Mouse (Mus musculus): ENCODE data around the gene Capn11. TPM values are rescaled to one million over a fixed set of nuclear protein-coding genes. Genes with fewer than 3 reads are reported as not detected.

The Capn11 gene
- polyA plus RNA-seq (2012; ENCODE audit: low replicate concordance), result not detected in 2 replicates

DNA sequence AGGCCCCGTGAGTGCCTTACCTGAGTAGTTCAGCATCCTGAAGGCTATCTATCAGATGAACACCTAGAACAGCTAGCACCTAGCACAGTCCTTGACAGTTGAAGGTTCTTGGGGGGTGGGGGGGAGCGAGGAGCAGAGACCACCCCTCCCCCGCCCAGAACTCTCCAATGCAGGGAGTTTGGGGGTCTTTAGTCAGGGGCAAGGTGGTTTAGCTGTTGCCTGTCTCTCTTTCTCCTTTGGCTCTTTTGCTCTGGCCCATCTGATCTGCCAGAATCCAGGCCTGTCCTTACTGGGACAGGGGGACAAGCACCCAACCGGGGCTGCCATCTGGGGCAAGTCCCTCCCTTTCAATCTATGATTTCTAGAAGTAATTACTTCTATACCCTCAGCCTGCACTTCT lies at the start of gene Capn11:
TSS of gene Capn11 (minus strand) at position 101 of the 400 bp plus-strand sequence.

DNA sequence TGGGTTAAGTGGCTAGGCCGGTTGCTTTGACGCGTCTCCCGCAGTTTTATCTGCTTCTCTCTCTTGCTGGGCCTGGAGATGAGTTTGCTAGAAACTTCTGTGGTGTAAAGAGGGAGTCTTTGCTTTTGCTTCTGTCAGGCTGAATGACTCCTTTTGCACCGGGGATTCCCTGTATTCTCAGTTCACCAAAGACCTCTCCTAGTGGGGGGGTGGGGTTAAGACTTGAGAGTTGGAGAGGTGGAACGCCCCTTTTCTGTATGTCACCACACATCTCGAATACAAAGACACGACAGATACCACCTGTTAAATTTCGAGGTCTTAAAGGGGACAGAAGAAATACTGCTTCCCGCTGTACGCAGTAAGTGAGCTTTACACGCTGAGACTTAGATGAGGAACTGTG lies 27.6 kb upstream of the Capn11 start, which contains the start of gene Tmem63b:
TSS of gene Tmem63b (minus strand) at position 190 of the 400 bp plus-strand sequence.

DNA sequence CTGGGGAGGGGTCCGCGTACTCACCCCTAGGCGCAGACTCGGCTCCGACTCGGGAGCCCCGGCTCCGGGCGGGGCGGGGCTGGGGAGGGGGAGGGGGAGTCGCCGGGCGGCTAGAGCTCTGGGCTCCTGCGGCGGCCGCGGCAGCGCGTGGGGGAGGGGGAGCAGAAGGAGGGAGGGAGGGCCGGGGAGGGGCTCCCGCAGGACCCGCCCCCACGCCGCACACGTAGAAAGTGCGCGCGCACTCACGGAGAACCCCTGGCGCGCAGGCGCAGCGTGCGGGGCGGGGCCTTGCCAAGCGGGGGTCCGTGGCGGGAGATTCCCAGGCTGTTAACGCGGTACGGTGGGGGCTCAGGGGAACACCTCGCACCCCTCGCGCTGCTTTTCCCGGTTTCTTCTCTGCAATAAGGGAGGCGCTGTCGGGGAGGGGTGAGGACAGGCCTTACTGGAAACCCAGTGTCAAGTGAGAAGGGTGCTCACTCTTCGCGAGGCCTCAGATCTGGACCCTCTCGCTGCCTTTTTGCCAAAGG lies 27.0 kb upstream of the Capn11 start, which contains the start of gene Mrpl14:
TSS of gene Mrpl14 (plus strand) at position 230 of the 527 bp plus-strand sequence.

DNA sequence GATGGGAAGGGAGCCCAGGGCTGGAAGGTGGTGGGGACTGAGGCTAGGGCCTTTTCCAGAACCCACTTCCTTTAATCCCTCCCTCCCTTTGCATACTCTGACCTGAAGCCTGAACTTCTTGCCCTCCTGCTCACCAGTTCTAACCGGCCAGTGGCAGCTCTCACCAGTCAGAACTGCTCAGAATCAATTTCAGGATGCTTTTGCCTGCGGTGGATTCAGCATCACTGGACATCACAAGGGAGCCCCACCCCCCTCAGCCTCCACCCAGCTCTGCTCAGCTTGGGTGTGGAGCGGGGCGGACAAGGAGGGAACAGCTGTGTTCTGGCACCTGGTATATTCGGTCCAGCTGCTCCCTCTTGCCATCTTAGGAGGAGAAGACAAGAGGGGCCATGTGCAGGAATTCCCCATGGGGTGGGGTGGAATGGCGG lies 57.2 kb downstream of the Capn11 start, which contains the start of gene Mymx:
TSS of gene Mymx (minus strand) at position 226 of the 428 bp plus-strand sequence.

DNA sequence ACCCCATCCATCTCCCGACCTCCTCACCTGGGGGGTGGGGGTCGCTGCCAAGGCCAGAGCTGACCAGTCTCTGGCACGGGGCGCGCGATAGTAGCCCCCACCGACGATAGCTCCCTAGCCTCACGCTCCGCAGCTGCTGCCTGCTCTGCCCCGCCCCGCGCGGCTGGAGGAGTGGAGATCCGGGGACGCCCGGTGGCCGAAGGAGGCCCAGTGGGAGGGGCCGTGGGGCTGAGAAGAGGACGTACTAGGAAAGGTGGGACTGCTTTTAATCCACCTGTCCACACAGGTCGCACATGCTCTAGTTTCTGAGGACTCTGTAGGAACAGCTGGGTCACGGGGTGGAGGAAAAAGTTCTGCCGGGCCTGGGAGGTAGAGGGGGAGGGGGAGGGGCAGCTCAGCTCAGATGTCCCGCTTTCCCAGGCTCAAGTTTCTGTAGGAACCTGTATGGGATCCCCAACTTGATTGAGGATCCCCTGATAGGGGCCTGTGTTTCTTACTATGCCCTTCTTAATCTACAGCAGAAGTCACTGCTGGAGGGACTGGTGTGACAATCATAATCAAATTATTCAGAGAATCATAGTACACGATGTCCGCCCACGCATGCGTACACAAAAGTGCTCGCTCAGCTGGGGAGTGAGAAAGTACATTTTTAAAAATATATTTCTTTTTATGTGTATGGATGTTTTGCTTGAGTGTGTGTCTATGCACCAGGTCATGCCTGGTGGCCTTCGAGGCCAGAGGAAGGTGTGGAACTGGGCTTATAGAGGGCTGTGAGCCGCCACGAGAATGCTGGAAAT lies 59.5 kb downstream of the Capn11 start, which contains the start of gene Slc29a1:
TSS of gene Slc29a1 (minus strand) at position 161 of the 797 bp plus-strand sequence.

Other genes with a start within 250 kb of the Capn11 start
- gene Cdc5l, start 225.6 kb downstream of the Capn11 start, polyA plus RNA-seq (2012; ENCODE audit: low replicate concordance), result 5.6 and 8.9 TPM in 2 replicates
- gene Spats1, start 183.9 kb downstream of the Capn11 start, polyA plus RNA-seq (2012; ENCODE audit: low replicate concordance), result not detected in 2 replicates
- gene Aars2, start 152.5 kb downstream of the Capn11 start, polyA plus RNA-seq (2012; ENCODE audit: low replicate concordance), result 13.3 and 22.1 TPM in 2 replicates
- gene Tcte1, start 135.9 kb downstream of the Capn11 start, polyA plus RNA-seq (2012; ENCODE audit: low replicate concordance), result 0.15 TPM in 2 replicates
- 0.95 and 2.6 TPM in 2 replicates for gene Tmem151b, start 109.6 kb downstream of the Capn11 start, polyA plus RNA-seq (2012; ENCODE audit: low replicate concordance)
- 89.5 and 118 TPM in 2 replicates for gene Nfkbie, start 103.6 kb downstream of the Capn11 start, polyA plus RNA-seq (2012; ENCODE audit: low replicate concordance)
- gene Slc35b2, start 95.5 kb downstream of the Capn11 start, polyA plus RNA-seq (2012; ENCODE audit: low replicate concordance), result 25.5 and 43.0 TPM in 2 replicates
- gene Hsp90ab1, start 86.1 kb downstream of the Capn11 start, polyA plus RNA-seq (2012; ENCODE audit: low replicate concordance), result 80.2 and 419 TPM in 2 replicates
- 30.9 and 141 TPM in 2 replicates for gene Slc29a1, start 59.7 kb downstream of the Capn11 start, polyA plus RNA-seq (2012; ENCODE audit: low replicate concordance)
- not detected in 2 replicates for gene Mymx, start 57.2 kb downstream of the Capn11 start, polyA plus RNA-seq (2012; ENCODE audit: low replicate concordance)
- 114 and 181 TPM in 2 replicates for gene Mrpl14, start 27.0 kb upstream of the Capn11 start, polyA plus RNA-seq (2012; ENCODE audit: low replicate concordance)
- 14.0 and 27.5 TPM in 2 replicates for gene Tmem63b, start 27.6 kb upstream of the Capn11 start, polyA plus RNA-seq (2012; ENCODE audit: low replicate concordance)
- not detected in 2 replicates for gene 1600014C23Rik, start 74.5 kb upstream of the Capn11 start, polyA plus RNA-seq (2012; ENCODE audit: low replicate concordance)